Mouse (Mus musculus): ENCODE measurements around the gene Cnpy1. TPM values are rescaled to one million over a fixed set of nuclear protein-coding genes. Genes with fewer than 3 reads are reported as not detected.

Gene Cnpy1
- polyA plus RNA-seq, 1 experiment = not detected

DNA sequence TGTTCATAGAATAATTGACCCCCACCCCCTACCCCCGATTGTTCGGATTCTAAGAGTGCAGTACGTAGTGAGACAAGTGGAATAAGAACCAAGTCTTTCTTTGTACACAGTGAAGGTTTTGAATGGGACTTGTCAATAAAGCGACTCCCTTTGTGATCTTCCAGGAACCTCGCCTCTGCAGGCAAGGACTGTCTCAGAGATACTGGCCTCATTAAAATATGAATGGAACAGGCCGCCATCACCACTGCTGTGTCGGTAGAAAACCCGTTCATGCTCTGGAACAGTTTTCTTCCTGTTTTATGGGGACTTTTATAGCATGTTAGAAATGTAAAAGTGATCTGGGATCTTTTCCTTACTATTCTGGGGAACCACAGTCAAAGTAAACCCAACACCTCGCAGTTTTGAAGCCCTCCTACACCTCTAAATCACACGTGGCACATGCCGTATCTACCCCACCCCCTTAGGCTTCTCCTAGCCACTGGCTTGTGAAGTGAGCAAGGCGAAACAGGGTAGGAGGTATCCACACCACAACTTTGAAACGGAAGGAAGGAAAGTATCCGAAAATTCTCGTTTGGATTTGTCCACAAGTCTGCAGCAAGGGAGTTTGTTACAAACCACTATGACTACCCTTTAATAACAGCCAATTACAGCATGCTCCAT lies 33.8 kb downstream of the Cnpy1 start:
- peaks cover 25% of the 10 kb centered on the region for H3K27me3 ChIP-seq (ENCODE audit: control insufficient read depth, insufficient read depth, insufficient read length)
- H3K79me2 ChIP-seq (ENCODE audit: control insufficient read depth, insufficient read depth) = no peaks in the 10 kb centered on the region
- H3K4me3 ChIP-seq = no peak overlapping the region
- no peak overlapping the region for H3K4me2 ChIP-seq (ENCODE audit: low read depth)
- TF ChIP-seq POLR2A (IDR thresholded peaks at IDR 0.05; ENCODE audit: insufficient read length, low read depth) = no peak
- no peak for TF ChIP-seq MYOG (IDR thresholded peaks at IDR 0.05; ENCODE audit: control insufficient read depth in 1 of 3, insufficient read depth in 1 of 3, insufficient read length in 2 of 3, low read depth in 2 of 3)
- TF ChIP-seq TCF3 (IDR thresholded peaks at IDR 0.05; ENCODE audit: insufficient read length, low read depth) = no peak
- no peak for TF ChIP-seq CEBPB (IDR thresholded peaks at IDR 0.05; ENCODE audit: insufficient read depth, poor library complexity, severe bottlenecking)
- TF ChIP-seq MYOD1 (IDR thresholded peaks at IDR 0.05; ENCODE audit: control insufficient read depth in 1 of 3, insufficient read length in 2 of 3, low read depth in 2 of 3) = no peak
- TF ChIP-seq TCF12 (IDR thresholded peaks at IDR 0.05; ENCODE audit: insufficient read depth, poor library complexity, severe bottlenecking) = no peak
- no peak for TF ChIP-seq POLR2AphosphoS2 (IDR thresholded peaks at IDR 0.05; ENCODE audit: insufficient read length, low read depth)
- no peak for TF ChIP-seq SRF (IDR thresholded peaks at IDR 0.05; ENCODE audit: control insufficient read depth, insufficient read length, low read depth)
- TF ChIP-seq REST (IDR thresholded peaks at IDR 0.05; ENCODE audit: insufficient read depth, insufficient read length) = no peak
- TF ChIP-seq E2F4 (IDR thresholded peaks at IDR 0.05; ENCODE audit: insufficient read depth) = no peak
- no peak for TF ChIP-seq USF1 (IDR thresholded peaks at IDR 0.05; ENCODE audit: low read depth)
- no peak for TF ChIP-seq MAX (IDR thresholded peaks at IDR 0.05; ENCODE audit: low read depth)
- H3K36me3 ChIP-seq (ENCODE audit: control insufficient read depth, insufficient read depth) = no peaks in the 10 kb centered on the region
- no peak overlapping the region for H3ac ChIP-seq (ENCODE audit: control insufficient read depth, insufficient read length)

DNA sequence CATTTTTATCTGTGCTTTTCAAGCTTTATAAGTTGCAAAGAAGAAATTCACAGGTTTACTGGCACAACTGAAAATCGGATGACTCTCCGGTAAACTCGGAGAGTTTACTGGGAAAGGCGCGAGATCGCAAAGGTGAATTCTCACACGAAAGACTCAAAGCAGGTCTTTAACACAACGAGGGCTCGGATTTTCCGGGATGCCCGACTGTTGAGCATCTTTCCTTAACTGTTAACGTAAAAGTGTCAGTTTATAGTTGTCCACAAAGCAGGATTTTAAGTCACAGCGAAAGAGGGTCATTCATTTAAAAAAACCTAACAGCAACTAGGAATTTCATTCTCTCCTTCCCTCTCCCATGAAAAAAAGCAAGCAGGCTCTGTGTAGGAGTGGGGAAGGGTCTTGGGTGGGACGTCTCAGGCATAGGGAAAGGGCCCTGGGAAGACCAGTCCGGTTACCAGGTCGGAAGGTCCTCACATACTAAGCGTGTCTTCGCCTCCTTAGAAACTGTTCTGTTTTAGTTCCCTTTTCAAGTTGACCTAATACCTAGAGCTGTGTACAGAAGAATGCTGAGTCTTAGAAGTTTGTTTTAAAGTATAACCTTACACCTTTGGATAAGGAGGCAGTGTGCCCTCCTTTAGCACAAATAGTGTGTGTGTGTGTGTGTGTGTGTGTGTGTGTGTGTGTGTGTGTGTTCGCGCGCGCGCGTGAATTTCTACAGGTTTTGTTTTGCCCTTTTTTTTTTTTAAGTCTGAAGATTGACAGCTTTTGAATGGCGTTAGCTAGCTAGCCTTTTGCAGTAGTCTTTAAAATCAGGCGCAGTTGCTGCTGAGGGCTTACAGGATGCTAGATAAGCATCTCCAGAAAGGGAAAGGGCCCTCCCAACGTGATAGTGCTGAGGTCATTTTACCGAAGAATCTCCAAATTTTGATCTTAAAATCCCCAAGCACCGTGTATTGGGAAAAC lies 34.7 kb downstream of the Cnpy1 start:
- Histone ChIP-seq H3K4me2 (ENCODE audit: low read depth) (no peak overlapping the region), H3K4me3 (no peak overlapping the region), H3K79me2 (ENCODE audit: control insufficient read depth, insufficient read depth) (no peaks in the 10 kb centered on the region), H3ac (ENCODE audit: control insufficient read depth, insufficient read length) (no peak overlapping the region), H3K27me3 (ENCODE audit: control insufficient read depth, insufficient read depth, insufficient read length) (peaks cover 31% of the 10 kb centered on the region), H3K36me3 (ENCODE audit: control insufficient read depth, insufficient read depth) (no peaks in the 10 kb centered on the region)
- TF ChIP-seq TCF3 (IDR thresholded peaks at IDR 0.05; ENCODE audit: insufficient read length, low read depth) = no peak
- TF ChIP-seq E2F4 (IDR thresholded peaks at IDR 0.05; ENCODE audit: insufficient read depth) = no peak
- no peak for TF ChIP-seq TCF12 (IDR thresholded peaks at IDR 0.05; ENCODE audit: insufficient read depth, poor library complexity, severe bottlenecking)
- no peak for TF ChIP-seq CEBPB (IDR thresholded peaks at IDR 0.05; ENCODE audit: insufficient read depth, poor library complexity, severe bottlenecking)
- TF ChIP-seq MYOG (IDR thresholded peaks at IDR 0.05; ENCODE audit: control insufficient read depth in 1 of 3, insufficient read depth in 1 of 3, insufficient read length in 2 of 3, low read depth in 2 of 3) = no peak
- TF ChIP-seq REST (IDR thresholded peaks at IDR 0.05; ENCODE audit: insufficient read depth, insufficient read length) = no peak

DNA sequence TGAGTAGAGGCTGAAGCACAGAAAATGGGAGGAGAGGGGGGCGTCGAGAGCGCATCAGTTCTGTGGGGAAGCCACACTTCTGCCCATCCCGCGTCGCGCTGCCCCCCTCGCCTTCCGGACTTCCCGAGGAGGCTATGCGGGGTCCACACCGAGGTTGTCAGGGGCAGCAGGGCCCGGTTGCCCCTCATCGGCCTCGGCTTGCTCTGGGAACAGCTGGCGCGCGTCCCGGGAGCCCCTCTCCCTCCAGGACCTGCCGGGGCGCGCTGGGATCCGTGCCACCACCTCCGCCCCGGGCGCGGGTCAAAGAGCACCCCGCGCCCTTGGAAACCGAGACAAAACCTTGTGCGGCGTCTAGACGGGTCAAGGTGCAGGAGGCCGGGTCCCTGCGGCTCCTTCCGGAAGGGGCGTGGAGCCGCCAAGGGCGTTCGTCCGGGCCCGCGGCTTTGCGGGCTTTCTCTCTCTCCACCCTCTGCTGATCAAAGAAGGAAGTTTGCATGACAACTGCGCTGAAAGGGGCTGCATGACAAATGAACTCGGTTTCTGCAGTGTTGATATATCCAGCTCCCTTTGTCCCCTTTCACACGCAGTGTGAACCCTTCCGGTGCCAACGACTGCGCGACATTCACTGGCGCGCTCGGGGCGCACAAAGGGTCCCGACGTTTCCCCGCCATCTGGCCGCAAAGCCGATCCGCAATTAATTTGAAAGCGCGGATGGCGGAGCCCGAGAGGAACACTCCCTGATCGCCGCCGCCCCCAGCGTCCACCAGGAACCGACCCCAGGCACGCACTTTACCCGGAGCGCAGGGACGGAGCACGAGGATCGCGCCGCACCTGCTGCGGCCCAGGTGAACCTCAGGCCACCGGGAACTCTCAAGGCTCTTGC lies 35.8 kb downstream of the Cnpy1 start:
- Histone ChIP-seq H3K79me2 (ENCODE audit: control insufficient read depth, insufficient read depth) (no peaks in the 10 kb centered on the region), H3ac (ENCODE audit: control insufficient read depth, insufficient read length) (no peak overlapping the region), H3K36me3 (ENCODE audit: control insufficient read depth, insufficient read depth) (no peaks in the 10 kb centered on the region), H3K4me3 (no peak overlapping the region), H3K27me3 (ENCODE audit: control insufficient read depth, insufficient read depth, insufficient read length) (peaks cover 37% of the 10 kb centered on the region), H3K4me2 (ENCODE audit: low read depth) (no peak overlapping the region)
- TF ChIP-seq E2F4 (IDR thresholded peaks at IDR 0.05; ENCODE audit: insufficient read depth) = no peak
- no peak for TF ChIP-seq TCF3 (IDR thresholded peaks at IDR 0.05; ENCODE audit: insufficient read length, low read depth)
- no peak for TF ChIP-seq MYOG (IDR thresholded peaks at IDR 0.05; ENCODE audit: control insufficient read depth in 1 of 3, insufficient read depth in 1 of 3, insufficient read length in 2 of 3, low read depth in 2 of 3)
- no peak for TF ChIP-seq POLR2A (IDR thresholded peaks at IDR 0.05; ENCODE audit: insufficient read length, low read depth)
- no peak for TF ChIP-seq SRF (IDR thresholded peaks at IDR 0.05; ENCODE audit: control insufficient read depth, insufficient read length, low read depth)
- no peak for TF ChIP-seq MAX (IDR thresholded peaks at IDR 0.05; ENCODE audit: low read depth)
- no peak for TF ChIP-seq TCF12 (IDR thresholded peaks at IDR 0.05; ENCODE audit: insufficient read depth, poor library complexity, severe bottlenecking)
- TF ChIP-seq REST (IDR thresholded peaks at IDR 0.05; ENCODE audit: insufficient read depth, insufficient read length) = no peak

DNA sequence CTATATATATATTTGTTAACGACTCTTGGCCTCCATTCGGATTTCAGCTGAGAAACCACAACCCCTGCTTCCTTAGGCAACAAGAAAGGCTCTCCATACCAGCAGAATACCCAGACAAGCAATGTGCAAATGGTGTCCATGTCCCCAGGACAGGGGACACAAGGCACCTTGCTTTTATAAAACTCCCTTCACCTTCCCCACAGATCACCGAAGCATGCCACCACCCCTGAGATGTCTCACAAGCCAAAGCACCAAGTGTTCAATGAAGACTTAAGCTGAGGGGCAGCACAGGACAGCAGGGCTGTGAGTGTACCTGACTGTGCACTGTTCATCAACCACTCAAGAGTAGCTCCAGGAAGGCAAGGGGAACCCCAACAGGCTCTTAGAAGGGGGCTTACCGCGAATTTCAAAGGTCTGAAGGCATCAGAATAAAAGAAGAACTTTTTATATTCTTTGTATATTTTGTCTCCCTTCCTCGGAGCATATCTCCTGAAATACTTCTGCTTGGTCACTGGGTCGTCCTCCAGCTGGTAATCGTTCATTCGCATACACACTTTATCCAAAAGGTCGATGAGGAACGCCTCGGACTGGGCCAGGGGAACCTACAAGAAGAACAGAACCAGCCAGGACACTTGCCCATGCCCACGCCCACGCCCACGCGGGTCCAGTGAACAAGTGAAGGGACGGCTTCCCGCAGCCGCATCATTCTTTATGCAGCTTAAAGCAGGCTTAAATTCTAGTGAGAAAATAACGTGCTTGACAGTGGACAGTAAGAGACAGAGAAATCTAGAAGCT lies 36.7 kb downstream of the Cnpy1 start:
- Histone ChIP-seq H3K4me2 (ENCODE audit: low read depth) (no peak overlapping the region), H3K36me3 (ENCODE audit: control insufficient read depth, insufficient read depth) (no peaks in the 10 kb centered on the region), H3K4me3 (no peak overlapping the region), H3ac (ENCODE audit: control insufficient read depth, insufficient read length) (no peak overlapping the region), H3K27me3 (ENCODE audit: control insufficient read depth, insufficient read depth, insufficient read length) (peaks cover 37% of the 10 kb centered on the region), H3K79me2 (ENCODE audit: control insufficient read depth, insufficient read depth) (no peaks in the 10 kb centered on the region)
- TF ChIP-seq POLR2A (IDR thresholded peaks at IDR 0.05; ENCODE audit: insufficient read length, low read depth) = no peak
- TF ChIP-seq MYOG (IDR thresholded peaks at IDR 0.05; ENCODE audit: control insufficient read depth in 1 of 3, insufficient read depth in 1 of 3, insufficient read length in 2 of 3, low read depth in 2 of 3) = no peak
- TF ChIP-seq POLR2AphosphoS2 (IDR thresholded peaks at IDR 0.05; ENCODE audit: insufficient read length, low read depth) = no peak
- no peak for TF ChIP-seq USF1 (IDR thresholded peaks at IDR 0.05; ENCODE audit: low read depth)
- no peak for TF ChIP-seq MAX (IDR thresholded peaks at IDR 0.05; ENCODE audit: low read depth)
- no peak for TF ChIP-seq TCF3 (IDR thresholded peaks at IDR 0.05; ENCODE audit: insufficient read length, low read depth)
- TF ChIP-seq REST (IDR thresholded peaks at IDR 0.05; ENCODE audit: insufficient read depth, insufficient read length) = no peak
- TF ChIP-seq MYOD1 (IDR thresholded peaks at IDR 0.05; ENCODE audit: control insufficient read depth in 1 of 3, insufficient read length in 2 of 3, low read depth in 2 of 3) = no peak
- TF ChIP-seq TCF12 (IDR thresholded peaks at IDR 0.05; ENCODE audit: insufficient read depth, poor library complexity, severe bottlenecking) = no peak
- no peak for TF ChIP-seq SRF (IDR thresholded peaks at IDR 0.05; ENCODE audit: control insufficient read depth, insufficient read length, low read depth)
- TF ChIP-seq CEBPB (IDR thresholded peaks at IDR 0.05; ENCODE audit: insufficient read depth, poor library complexity, severe bottlenecking) = no peak
- TF ChIP-seq E2F4 (IDR thresholded peaks at IDR 0.05; ENCODE audit: insufficient read depth) = no peak

All from myocyte (in vitro differentiated cells).